Comparison of ENCODE assay signal across 8 mouse cellular contexts in genomic region chr11:5411577-5411976, GRCm38 (mm10). TPM values are rescaled to one million over a fixed set of nuclear protein-coding genes. Genes with fewer than 3 reads are reported as not detected.
DNase-seq lines count a peak whose midpoint lies in the region; ATAC-seq lines count a peak whose summit lies in the region.

No protein-coding gene starts in this region.

- H3K4me3 ChIP-seq in embryonic facial prominence, embryonic 11.5 days (ENCODE audit: low read depth, low read length), result no peak overlapping the region
- no peak overlapping the region for H3K4me3 ChIP-seq in limb, embryonic 10.5 days
- H3K4me3 ChIP-seq in stomach, embryonic 14.5 days (ENCODE audit: low read depth, low read length), result no peak overlapping the region

- WGBS in embryonic facial prominence, embryonic 11.5 days, result 18% methylated on average over 9 of the region's 9 CpGs
- WGBS in limb, embryonic 10.5 days, result 11% methylated on average over 9 of the region's 9 CpGs
- WGBS in stomach, embryonic 14.5 days, result 28% methylated on average over 9 of the region's 9 CpGs

- no peaks in the 10 kb centered on the region for H3K9me3 ChIP-seq in embryonic facial prominence, embryonic 11.5 days (replicated peaks; ENCODE audit: control insufficient read depth, low read length)
- no peaks in the 10 kb centered on the region for H3K9me3 ChIP-seq in limb, embryonic 10.5 days (replicated peaks)
- no peaks in the 10 kb centered on the region for H3K9me3 ChIP-seq in stomach, embryonic 14.5 days (ENCODE audit: control insufficient read depth, low read depth, low read length)

- no peaks in the 10 kb centered on the region for H3K27me3 ChIP-seq in embryonic facial prominence, embryonic 11.5 days (ENCODE audit: control insufficient read depth, insufficient read depth, low read length)
- no peaks in the 10 kb centered on the region for H3K27me3 ChIP-seq in limb, embryonic 10.5 days (ENCODE audit: low read depth, poor library complexity, severe bottlenecking)
- no peaks in the 10 kb centered on the region for H3K27me3 ChIP-seq in stomach, embryonic 14.5 days (ENCODE audit: control insufficient read depth, insufficient read depth, low read length)

- H3K27ac ChIP-seq in embryonic facial prominence, embryonic 11.5 days (replicated peaks; ENCODE audit: low read depth, low read length), result no peak overlapping the region
- no peak overlapping the region for H3K27ac ChIP-seq in limb, embryonic 10.5 days
- peak overlapping the region; percentile 66 for H3K27ac ChIP-seq in stomach, embryonic 14.5 days (ENCODE audit: low read length)

- H3K4me2 ChIP-seq in embryonic facial prominence, embryonic 11.5 days (ENCODE audit: low read depth, low read length), result no peak overlapping the region
- no peak overlapping the region for H3K4me2 ChIP-seq in stomach, embryonic 14.5 days (replicated peaks; ENCODE audit: low read depth, low read length)

- H3K36me3 ChIP-seq in embryonic facial prominence, embryonic 11.5 days (replicated peaks; ENCODE audit: control insufficient read depth, insufficient read depth, low read depth, low read length), result no peaks in the 10 kb centered on the region
- peaks cover 5% of the 10 kb centered on the region; the same call in 1 of the 2 replicates for H3K36me3 ChIP-seq in limb, embryonic 10.5 days
- no peaks in the 10 kb centered on the region for H3K36me3 ChIP-seq in stomach, embryonic 14.5 days (ENCODE audit: control insufficient read depth, insufficient read depth, low read length)

- no peak overlapping the region for H3K9ac ChIP-seq in embryonic facial prominence, embryonic 11.5 days (replicated peaks; ENCODE audit: low read length)
- no peak overlapping the region for H3K9ac ChIP-seq in stomach, embryonic 14.5 days (replicated peaks; ENCODE audit: low read depth, low read length)

- peak; percentile 74 for ATAC-seq in embryonic facial prominence, embryonic 11.5 days (replicated peaks; ENCODE audit: insufficient number of reproducible peaks, low FRiP score, low TSS enrichment, low read depth)
- ATAC-seq in stomach, embryonic 14.5 days (ENCODE audit: insufficient number of reproducible peaks, insufficient read depth, low FRiP score, low read depth), result peak; percentile 86
- no peak for ATAC-seq in granulocyte monocyte progenitor cell, adult 5-6 weeks (replicated peaks; ENCODE audit: poor library complexity, severe bottlenecking)
- no peak for ATAC-seq in erythroid progenitor cell, adult 5-6 weeks (replicated peaks; ENCODE audit: low FRiP score, poor library complexity, severe bottlenecking)

- no peaks in the 10 kb centered on the region for H3K4me1 ChIP-seq in embryonic facial prominence, embryonic 11.5 days (ENCODE audit: control insufficient read depth, insufficient read depth, low read length)
- peaks cover 54% of the 10 kb centered on the region for H3K4me1 ChIP-seq in limb, embryonic 10.5 days
- H3K4me1 ChIP-seq in stomach, embryonic 14.5 days (ENCODE audit: control insufficient read depth, insufficient read depth, low read length), result peaks cover 25% of the 10 kb centered on the region

- DNase-seq in testis, postnatal 14 days (ENCODE audit: low spot score), result peak; percentile 31
- no peak for DNase-seq in testis, postnatal 10 days (ENCODE audit: low spot score)
- peak; percentile 70 for DNase-seq in embryonic facial prominence, embryonic 11.5 days (ENCODE audit: low spot score)
- peak; percentile 42 for DNase-seq in limb, embryonic 10.5 days (ENCODE audit: low spot score)
- no peak for DNase-seq in left cerebral cortex, adult 18-20 months (ENCODE audit: low spot score in 2 of 2)

RNA-seq across cellular contexts. Expression of gene Znrf3, which starts 33.1 kb away (rescaled TPM):
- polyA plus RNA-seq in embryonic facial prominence, embryonic 11.5 days (2014; fragmentation: Nextera tagmentation; extraction: Ambion mirVana), result 11.7 and 12.0 TPM in 2 replicates
- 12.8 and 12.9 TPM in 2 replicates for polyA plus RNA-seq in limb, embryonic 10.5 days (2016; fragmentation: Nextera tagmentation; extraction: Ambion mirVana)
- polyA plus RNA-seq in stomach, embryonic 14.5 days (2014; fragmentation: Nextera tagmentation; extraction: Ambion mirVana), result 17.2 and 19.7 TPM in 2 replicates
- 6.4 and 8.6 TPM in 2 replicates for total RNA-seq in granulocyte monocyte progenitor cell, adult 5-6 weeks (2014; fragmentation: Nextera tagmentation)
- total RNA-seq in granulocyte monocyte progenitor cell, adult 5-6 weeks (2017), result 2.2 TPM in 2 replicates
- 1.4 and 2.1 TPM in 2 replicates for total RNA-seq in erythroid progenitor cell, adult 5-6 weeks (2015; ENCODE audit: low replicate concordance)
- 0.39 and 1.1 TPM in 2 replicates for total RNA-seq in erythroid progenitor cell, adult 5-6 weeks (2017; ENCODE audit: low replicate concordance)
- total RNA-seq in left cerebral cortex, adult 18-20 months (2021), result 10 to 100 TPM; 16.7 to 17.5 TPM

Comparison
In these comparisons a context has a peak if more than half of its experiments do, and no peak if none do; other contexts are left out.
1. DNase-seq: peak in testis, postnatal 14 days (single experiment), embryonic facial prominence, embryonic 11.5 days (single experiment) and limb, embryonic 10.5 days (single experiment); none in testis, postnatal 10 days (single experiment) and left cerebral cortex, adult 18-20 months (0 of 2).
2. ATAC-seq: peak in embryonic facial prominence, embryonic 11.5 days (single experiment) and stomach, embryonic 14.5 days (single experiment); none in granulocyte monocyte progenitor cell, adult 5-6 weeks (single experiment) and erythroid progenitor cell, adult 5-6 weeks (single experiment).